Mouse (Mus musculus): ENCODE results near the gene Atp2c2. TPM values are rescaled to one million over a fixed set of nuclear protein-coding genes. Genes with fewer than 3 reads are reported as not detected.

Atp2c2 gene
- polyA plus RNA-seq, 1 experiment = 0.05 TPM

- no peak overlapping the region for H3ac ChIP-seq (ENCODE audit: control insufficient read depth, insufficient read length)
- no peak overlapping the region for H3K4me3 ChIP-seq
- peaks cover 45% of the 10 kb centered on the region for H3K27me3 ChIP-seq (ENCODE audit: control insufficient read depth, insufficient read depth, insufficient read length)
- H3K36me3 ChIP-seq (ENCODE audit: control insufficient read depth, insufficient read depth) = no peaks in the 10 kb centered on the region
- no peak for TF ChIP-seq USF1 (IDR thresholded peaks at IDR 0.05; ENCODE audit: low read depth)
- no peak for TF ChIP-seq POLR2A (IDR thresholded peaks at IDR 0.05; ENCODE audit: insufficient read length, low read depth)
- no peak for TF ChIP-seq TCF12 (IDR thresholded peaks at IDR 0.05; ENCODE audit: insufficient read depth, poor library complexity, severe bottlenecking)
- TF ChIP-seq MAX (IDR thresholded peaks at IDR 0.05; ENCODE audit: low read depth) = no peak
- TF ChIP-seq SRF (IDR thresholded peaks at IDR 0.05; ENCODE audit: control insufficient read depth, insufficient read length, low read depth) = no peak
- no peak for TF ChIP-seq POLR2AphosphoS2 (IDR thresholded peaks at IDR 0.05; ENCODE audit: insufficient read length, low read depth)
- TF ChIP-seq CEBPB (IDR thresholded peaks at IDR 0.05; ENCODE audit: insufficient read depth, poor library complexity, severe bottlenecking) = no peak
- TF ChIP-seq REST (IDR thresholded peaks at IDR 0.05; ENCODE audit: insufficient read depth, insufficient read length) = no peak
- TF ChIP-seq MYOG (IDR thresholded peaks at IDR 0.05; ENCODE audit: control insufficient read depth in 1 of 3, insufficient read depth in 1 of 3, insufficient read length in 2 of 3, low read depth in 2 of 3) = no peak
- TF ChIP-seq E2F4 (IDR thresholded peaks at IDR 0.05; ENCODE audit: insufficient read depth) = no peak
- TF ChIP-seq TCF3 (IDR thresholded peaks at IDR 0.05; ENCODE audit: insufficient read length, low read depth) = no peak
- no peak for TF ChIP-seq MYOD1 (IDR thresholded peaks at IDR 0.05; ENCODE audit: control insufficient read depth in 1 of 3, insufficient read length in 2 of 3, low read depth in 2 of 3)
- H3K79me2 ChIP-seq (ENCODE audit: control insufficient read depth, insufficient read depth) = no peaks in the 10 kb centered on the region
- H3K4me2 ChIP-seq (ENCODE audit: low read depth) = no peak overlapping the region
Observed at GRCm38 (mm10) chr8:119668447-119668846, 31.4 kb upstream of the Atp2c2 start.

GRCm38 (mm10) chr8:119669284-119669683 lies 30.5 kb upstream of the Atp2c2 start:
- Histone ChIP-seq H3K4me2 (ENCODE audit: low read depth) (no peak overlapping the region), H3K36me3 (ENCODE audit: control insufficient read depth, insufficient read depth) (no peaks in the 10 kb centered on the region), H3K79me2 (ENCODE audit: control insufficient read depth, insufficient read depth) (no peaks in the 10 kb centered on the region), H3ac (ENCODE audit: control insufficient read depth, insufficient read length) (no peak overlapping the region), H3K4me3 (no peak overlapping the region), H3K27me3 (ENCODE audit: control insufficient read depth, insufficient read depth, insufficient read length) (peaks cover 41% of the 10 kb centered on the region)
- TF ChIP-seq SRF (IDR thresholded peaks at IDR 0.05; ENCODE audit: control insufficient read depth, insufficient read length, low read depth) = no peak
- no peak for TF ChIP-seq REST (IDR thresholded peaks at IDR 0.05; ENCODE audit: insufficient read depth, insufficient read length)
- TF ChIP-seq TCF3 (IDR thresholded peaks at IDR 0.05; ENCODE audit: insufficient read length, low read depth) = no peak
- no peak for TF ChIP-seq USF1 (IDR thresholded peaks at IDR 0.05; ENCODE audit: low read depth)
- no peak for TF ChIP-seq E2F4 (IDR thresholded peaks at IDR 0.05; ENCODE audit: insufficient read depth)
- TF ChIP-seq MYOD1 (IDR thresholded peaks at IDR 0.05; ENCODE audit: control insufficient read depth in 1 of 3, insufficient read length in 2 of 3, low read depth in 2 of 3) = no peak
- TF ChIP-seq POLR2AphosphoS2 (IDR thresholded peaks at IDR 0.05; ENCODE audit: insufficient read length, low read depth) = no peak
- TF ChIP-seq CEBPB (IDR thresholded peaks at IDR 0.05; ENCODE audit: insufficient read depth, poor library complexity, severe bottlenecking) = no peak
- TF ChIP-seq MYOG (IDR thresholded peaks at IDR 0.05; ENCODE audit: control insufficient read depth in 1 of 3, insufficient read depth in 1 of 3, insufficient read length in 2 of 3, low read depth in 2 of 3) = no peak
- TF ChIP-seq MAX (IDR thresholded peaks at IDR 0.05; ENCODE audit: low read depth) = no peak

- Histone ChIP-seq H3K4me3 (no peak overlapping the region), H3K36me3 (ENCODE audit: control insufficient read depth, insufficient read depth) (no peaks in the 10 kb centered on the region)
- TF ChIP-seq SRF (IDR thresholded peaks at IDR 0.05; ENCODE audit: control insufficient read depth, insufficient read length, low read depth) (no peak), MYOG (IDR thresholded peaks at IDR 0.05; ENCODE audit: control insufficient read depth in 1 of 3, insufficient read depth in 1 of 3, insufficient read length in 2 of 3, low read depth in 2 of 3) (no peak), POLR2A (IDR thresholded peaks at IDR 0.05; ENCODE audit: insufficient read length, low read depth) (no peak), REST (IDR thresholded peaks at IDR 0.05; ENCODE audit: insufficient read depth, insufficient read length) (no peak)
Observed at GRCm38 (mm10) chr8:119670419-119671091, 29.3 kb upstream of the Atp2c2 start.

GRCm38 (mm10) chr8:119673976-119674555 lies 25.7 kb upstream of the Atp2c2 start:
- TF ChIP-seq POLR2AphosphoS2 (IDR thresholded peaks at IDR 0.05; ENCODE audit: insufficient read length, low read depth) = no peak
- TF ChIP-seq USF1 (IDR thresholded peaks at IDR 0.05; ENCODE audit: low read depth) = no peak
- no peak for TF ChIP-seq SRF (IDR thresholded peaks at IDR 0.05; ENCODE audit: control insufficient read depth, insufficient read length, low read depth)
- TF ChIP-seq MYOG (IDR thresholded peaks at IDR 0.05; ENCODE audit: control insufficient read depth in 1 of 3, insufficient read depth in 1 of 3, insufficient read length in 2 of 3, low read depth in 2 of 3) = no peak
- TF ChIP-seq E2F4 (IDR thresholded peaks at IDR 0.05; ENCODE audit: insufficient read depth) = no peak
- no peak for TF ChIP-seq MAX (IDR thresholded peaks at IDR 0.05; ENCODE audit: low read depth)
- no peak for TF ChIP-seq CEBPB (IDR thresholded peaks at IDR 0.05; ENCODE audit: insufficient read depth, poor library complexity, severe bottlenecking)
- no peak for TF ChIP-seq POLR2A (IDR thresholded peaks at IDR 0.05; ENCODE audit: insufficient read length, low read depth)
- no peak for TF ChIP-seq MYOD1 (IDR thresholded peaks at IDR 0.05; ENCODE audit: control insufficient read depth in 1 of 3, insufficient read length in 2 of 3, low read depth in 2 of 3)
- Histone ChIP-seq H3K79me2 (ENCODE audit: control insufficient read depth, insufficient read depth) (no peaks in the 10 kb centered on the region), H3K27me3 (ENCODE audit: control insufficient read depth, insufficient read depth, insufficient read length) (no peaks in the 10 kb centered on the region), H3K4me2 (ENCODE audit: low read depth) (no peak overlapping the region), H3K4me3 (no peak overlapping the region), H3ac (ENCODE audit: control insufficient read depth, insufficient read length) (no peak overlapping the region), H3K36me3 (ENCODE audit: control insufficient read depth, insufficient read depth) (no peaks in the 10 kb centered on the region)

More at GRCm38 (mm10) chr8:119670419-119671091, 29.3 kb upstream of the Atp2c2 start:
- Histone ChIP-seq H3ac (ENCODE audit: control insufficient read depth, insufficient read length) (no peak overlapping the region), H3K79me2 (ENCODE audit: control insufficient read depth, insufficient read depth) (no peaks in the 10 kb centered on the region), H3K4me2 (ENCODE audit: low read depth) (peak overlapping the region; percentile 45), H3K27me3 (ENCODE audit: control insufficient read depth, insufficient read depth, insufficient read length) (peaks cover 28% of the 10 kb centered on the region)

Data from myocyte (in vitro differentiated cells).